Mouse (Mus musculus) cortical plate, adult 2 months (tissue): ENCODE results near the gene Maml3.

ENCODE experiments used
- CTCF ChIP-seq: fragments of 200-500 bp; IDR thresholded peaks from 2 replicates; pipeline ENCODE4 v1.5.1; 2011; ENCODE audit warnings: mild to moderate bottlenecking, control low read depth, low read length; ENCODE audit not compliant: insufficient read depth; ENCODE audit errors: extremely low read depth
- POLR2A ChIP-seq: fragments of 200-500 bp; IDR thresholded peaks from 2 replicates; pipeline ENCODE4 v1.6.1; 2011; ENCODE audit warnings: mild to moderate bottlenecking, low read length, control low read depth; ENCODE audit not compliant: insufficient read depth; ENCODE audit errors: extremely low read depth

GRCm38 (mm10) chr3:51817919-51818318, 287.0 kb downstream of the Maml3 start:
- no peak for TF ChIP-seq CTCF
- no peak for TF ChIP-seq POLR2A
